Mouse (Mus musculus): ENCODE data around the gene Gm3285. TPM values are rescaled to one million over a fixed set of nuclear protein-coding genes. Genes with fewer than 3 reads are reported as not detected.

Gm3285 gene
- polyA plus RNA-seq, 1 experiment: not detected

DNA sequence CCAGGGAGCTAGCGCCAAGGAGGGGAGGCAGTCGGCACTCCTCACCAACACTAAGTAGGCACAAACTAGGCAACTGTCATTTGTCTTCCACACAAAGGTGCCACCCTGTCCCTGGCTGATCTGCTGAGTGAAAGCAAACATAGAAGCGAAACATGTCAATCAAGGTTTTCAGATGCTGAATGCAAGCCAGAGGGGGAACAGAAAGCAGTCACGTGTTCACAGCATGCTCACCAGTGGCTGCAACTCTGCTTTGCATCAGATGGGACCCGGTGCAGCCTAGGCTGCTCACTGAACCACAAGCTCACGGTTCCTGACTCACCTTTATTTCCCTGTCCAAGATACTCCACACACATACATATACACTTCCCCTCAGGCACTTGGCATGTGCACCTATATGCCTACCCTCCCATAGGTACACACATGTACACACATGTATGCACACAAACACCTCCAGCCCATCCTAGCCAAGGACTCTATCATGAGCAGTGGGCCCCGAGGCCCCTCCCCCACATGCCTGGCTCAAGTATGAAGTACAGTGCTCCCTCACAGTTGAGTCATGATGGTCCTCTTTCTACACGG is 29.3 kb downstream of the Gm3285 start:
- Histone ChIP-seq H3K27ac (ENCODE audit: insufficient read depth, low read length) (no peak overlapping the region), H3K4me1 (ENCODE audit: control insufficient read depth, insufficient read depth, low read length) (no peaks in the 10 kb centered on the region), H3K4me3 (ENCODE audit: insufficient read depth, low read length) (no peak overlapping the region)
- no peak for TF ChIP-seq CTCF (IDR thresholded peaks at IDR 0.05; ENCODE audit: borderline replicate concordance, insufficient read depth, low read length)
- TF ChIP-seq POLR2A (IDR thresholded peaks at IDR 0.05; ENCODE audit: low read depth, low read length): no peak

DNA sequence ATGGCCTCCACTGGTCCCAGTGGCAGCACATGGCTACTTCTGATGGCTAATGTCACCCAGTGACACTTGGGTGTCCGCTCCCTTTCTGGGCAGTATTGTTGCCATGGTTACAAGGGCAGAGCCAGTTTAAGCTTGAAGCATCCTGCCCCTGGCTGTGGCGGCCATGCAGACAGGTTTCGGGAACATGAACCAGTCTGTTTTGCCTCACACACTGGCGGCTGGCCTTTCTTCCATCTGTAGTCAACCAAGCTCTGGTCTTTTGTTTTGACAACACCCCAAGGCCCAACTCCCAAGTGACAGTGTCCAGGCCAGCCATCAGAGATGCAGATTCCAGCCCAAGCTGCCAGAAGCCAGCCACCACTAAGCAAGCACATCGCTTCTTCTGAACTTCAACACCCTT is 33.8 kb downstream of the Gm3285 start:
- Histone ChIP-seq H3K4me1 (ENCODE audit: control insufficient read depth, insufficient read depth, low read length) (no peaks in the 10 kb centered on the region), H3K4me3 (ENCODE audit: insufficient read depth, low read length) (no peak overlapping the region), H3K27ac (ENCODE audit: insufficient read depth, low read length) (no peak overlapping the region)
- TF ChIP-seq POLR2A (IDR thresholded peaks at IDR 0.05; ENCODE audit: low read depth, low read length): no peak
- TF ChIP-seq CTCF (IDR thresholded peaks at IDR 0.05; ENCODE audit: borderline replicate concordance, insufficient read depth, low read length): no peak

DNA sequence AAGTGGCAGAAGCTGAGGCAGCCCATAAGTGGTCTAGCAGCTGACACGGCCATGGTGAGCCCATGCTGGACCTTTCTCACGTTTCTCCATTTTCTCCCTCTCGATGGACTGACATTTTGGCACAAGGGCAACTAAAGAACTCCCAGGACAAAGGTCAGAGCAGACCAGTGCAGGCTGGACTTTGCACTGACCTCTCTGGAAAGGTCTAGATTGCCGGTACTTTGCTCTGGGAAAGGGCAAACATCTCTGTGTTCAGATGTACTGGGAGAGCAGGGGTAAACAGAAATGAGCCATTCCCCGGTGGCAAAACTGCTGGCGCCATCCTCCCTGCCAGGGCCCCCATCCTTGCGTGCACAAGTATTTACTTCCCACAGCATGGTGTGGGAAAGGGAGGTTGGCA is 38.4 kb downstream of the Gm3285 start:
- Histone ChIP-seq H3K4me1 (ENCODE audit: control insufficient read depth, insufficient read depth, low read length) (no peaks in the 10 kb centered on the region), H3K4me3 (ENCODE audit: insufficient read depth, low read length) (no peak overlapping the region), H3K27ac (ENCODE audit: insufficient read depth, low read length) (no peak overlapping the region)
- TF ChIP-seq POLR2A (IDR thresholded peaks at IDR 0.05; ENCODE audit: low read depth, low read length) (no peak), CTCF (IDR thresholded peaks at IDR 0.05; ENCODE audit: borderline replicate concordance, insufficient read depth, low read length) (no peak)

DNA sequence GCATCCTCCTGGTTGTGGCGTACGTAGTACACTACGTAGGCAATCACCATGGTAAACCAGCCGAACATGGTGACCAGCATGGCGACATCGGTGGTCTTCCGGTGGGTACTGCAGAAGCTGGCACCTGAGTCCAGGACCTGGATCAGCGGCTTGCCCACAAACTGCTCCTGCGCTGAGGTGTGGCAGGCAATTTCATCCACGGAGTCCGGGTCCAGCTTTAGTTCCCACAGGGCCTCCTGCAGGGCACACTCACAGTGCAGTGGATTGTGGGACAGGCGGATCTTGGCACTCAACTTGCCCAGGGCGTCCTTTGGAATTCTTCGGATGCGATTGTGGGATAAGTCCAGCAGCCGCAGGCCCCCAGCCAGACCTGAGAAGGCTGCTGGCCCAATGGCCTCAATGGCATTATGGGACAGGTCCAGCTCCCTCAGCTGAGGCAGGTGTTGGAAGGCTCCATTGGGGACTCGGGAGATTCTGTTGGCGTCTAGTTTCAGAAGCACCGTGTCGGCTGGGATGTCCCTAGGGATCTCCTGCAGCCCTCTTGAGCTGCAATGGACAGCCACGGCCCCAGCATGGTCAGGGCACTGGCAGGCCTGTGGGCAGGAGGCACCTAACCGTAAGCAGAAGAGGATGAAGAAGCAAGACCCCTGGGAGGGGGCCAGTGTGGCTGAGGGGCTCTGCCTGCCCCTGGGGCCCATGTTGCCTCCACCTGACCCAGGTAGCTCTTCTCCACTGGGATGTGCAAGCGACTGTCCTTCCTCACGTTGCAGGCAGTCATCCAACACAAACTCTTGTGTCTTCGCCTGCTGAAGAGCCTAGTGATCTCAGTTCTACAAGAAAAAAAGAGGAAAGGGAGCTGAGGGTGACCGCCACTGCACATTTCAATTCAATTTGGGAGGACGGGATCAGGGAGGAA is 39.4 kb downstream of the Gm3285 start:
- H3K4me3 ChIP-seq (ENCODE audit: insufficient read depth, low read length): no peak overlapping the region
- no peak overlapping the region for H3K27ac ChIP-seq (ENCODE audit: insufficient read depth, low read length)
- TF ChIP-seq CTCF (IDR thresholded peaks at IDR 0.05; ENCODE audit: borderline replicate concordance, insufficient read depth, low read length) (no peak), POLR2A (IDR thresholded peaks at IDR 0.05; ENCODE audit: low read depth, low read length) (no peak)
- no peaks in the 10 kb centered on the region for H3K4me1 ChIP-seq (ENCODE audit: control insufficient read depth, insufficient read depth, low read length)

DNA sequence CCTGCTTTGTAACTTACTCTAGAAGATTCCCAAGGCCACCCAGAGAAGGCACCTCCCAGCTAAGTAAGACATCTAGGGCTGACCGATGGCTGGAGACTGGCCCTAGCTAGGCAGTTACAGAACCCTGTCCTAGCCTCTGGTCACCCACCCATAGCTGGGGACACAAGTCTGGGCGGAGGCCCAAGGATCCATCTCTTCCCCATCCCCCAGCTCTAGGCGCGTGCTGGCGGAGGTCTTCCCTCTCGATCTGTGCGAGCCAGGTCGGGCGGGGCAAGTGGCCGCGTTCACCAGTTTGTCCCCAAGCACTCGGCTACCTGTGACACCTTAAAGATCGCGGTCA is 40.1 kb downstream of the Gm3285 start:
- H3K27ac ChIP-seq (ENCODE audit: insufficient read depth, low read length): no peak overlapping the region
- TF ChIP-seq POLR2A (IDR thresholded peaks at IDR 0.05; ENCODE audit: low read depth, low read length) (no peak), CTCF (IDR thresholded peaks at IDR 0.05; ENCODE audit: borderline replicate concordance, insufficient read depth, low read length) (no peak)

DNA sequence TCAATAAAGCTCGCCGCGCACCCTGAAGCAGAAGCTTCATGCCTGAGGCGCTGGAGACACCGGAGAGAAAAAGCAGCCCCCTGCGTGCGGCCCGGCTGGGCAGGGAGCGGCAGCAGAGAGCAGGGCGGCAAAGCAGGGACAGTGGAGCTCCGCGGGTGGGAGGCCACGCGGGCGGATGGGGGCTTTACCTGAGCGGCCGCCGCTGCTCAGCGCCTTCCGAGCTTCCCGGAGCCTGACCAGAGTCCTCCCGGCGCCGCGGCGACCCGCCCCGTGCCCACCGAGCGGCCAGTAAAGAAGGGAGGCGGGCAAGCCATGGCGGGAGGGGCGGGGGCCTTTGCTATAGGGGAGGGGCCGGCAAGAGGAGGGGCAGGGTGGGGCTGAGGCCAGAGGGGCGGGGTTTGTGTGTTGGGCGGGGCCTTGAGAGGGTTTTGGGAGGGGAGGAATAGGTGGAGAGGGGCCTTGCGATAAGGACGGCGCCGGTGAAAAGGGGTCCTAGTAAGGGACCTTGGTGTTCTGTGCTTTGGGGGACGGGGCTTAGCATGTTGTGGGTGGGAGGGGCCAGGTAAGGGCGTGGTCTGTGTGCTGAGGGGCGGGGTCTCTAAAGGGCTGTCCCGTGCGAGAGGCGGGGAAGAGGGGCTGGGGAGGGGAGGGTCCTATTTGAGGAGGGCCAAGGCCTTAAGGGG is 40.6 kb downstream of the Gm3285 start, which contains the start of gene Lrrc3:
Lrrc3 (minus strand) TSS at position 326 of the 683 bp plus-strand sequence.
- peak within 1 kb of the TSS; percentile 37 for H3K4me3 ChIP-seq (ENCODE audit: insufficient read depth, low read length)
- TF ChIP-seq POLR2A (IDR thresholded peaks at IDR 0.05; ENCODE audit: low read depth, low read length) (no peak), CTCF (IDR thresholded peaks at IDR 0.05; ENCODE audit: borderline replicate concordance, insufficient read depth, low read length) (no peak)
- H3K4me1 ChIP-seq (ENCODE audit: control insufficient read depth, insufficient read depth, low read length): no peaks in the 10 kb centered on the region
- H3K27ac ChIP-seq (ENCODE audit: insufficient read depth, low read length): no peak within 1 kb of the TSS

More for the DNA sequence above, 40.1 kb downstream of the Gm3285 start:
- Histone ChIP-seq H3K4me1 (ENCODE audit: control insufficient read depth, insufficient read depth, low read length) (no peaks in the 10 kb centered on the region), H3K4me3 (ENCODE audit: insufficient read depth, low read length) (peak overlapping the region; percentile 37)

DNA sequence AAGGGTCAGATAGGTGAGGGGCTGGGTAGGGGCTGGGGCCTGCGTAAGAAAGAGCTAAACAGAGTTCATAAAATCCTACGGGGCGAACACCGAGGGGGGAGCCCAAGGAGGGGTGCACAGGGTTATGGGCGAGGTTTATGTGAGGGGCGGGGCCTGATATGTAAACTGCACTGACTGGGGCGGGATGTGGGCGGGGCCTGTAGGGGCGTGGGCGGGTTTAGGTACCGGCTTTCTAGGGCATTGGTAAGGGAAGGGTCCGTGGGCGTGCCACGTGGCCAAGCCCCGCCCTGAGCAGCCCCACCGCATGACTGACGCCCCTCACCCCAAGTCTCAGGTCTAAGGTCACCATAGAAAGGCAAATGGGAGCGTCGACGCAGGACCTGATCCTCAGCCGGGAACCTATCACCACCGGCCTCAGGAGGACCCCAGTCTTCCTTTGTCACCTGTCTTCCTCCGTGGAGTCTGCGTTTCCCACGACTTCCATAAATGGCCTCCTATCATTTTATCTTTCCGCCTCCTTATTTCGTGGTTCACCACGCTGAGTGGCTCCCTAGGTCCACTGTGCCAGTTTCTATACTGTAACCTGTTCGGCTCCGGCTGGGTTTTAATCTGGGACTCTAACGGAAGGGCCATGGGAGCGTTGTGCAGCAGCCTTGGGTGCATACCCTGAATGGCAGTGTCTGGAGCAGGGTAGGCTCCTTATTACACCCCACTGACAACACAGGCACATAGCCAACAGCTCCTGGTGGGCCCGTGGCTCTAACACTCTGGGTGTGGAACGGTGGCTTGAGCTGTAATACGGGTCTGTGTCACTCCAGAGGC is 41.3 kb downstream of the Gm3285 start:
- Histone ChIP-seq H3K27ac (ENCODE audit: insufficient read depth, low read length) (no peak overlapping the region), H3K4me3 (ENCODE audit: insufficient read depth, low read length) (peak overlapping the region; percentile 37), H3K4me1 (ENCODE audit: control insufficient read depth, insufficient read depth, low read length) (no peaks in the 10 kb centered on the region)

More for the DNA sequence above, 41.3 kb downstream of the Gm3285 start:
- TF ChIP-seq CTCF (IDR thresholded peaks at IDR 0.05; ENCODE audit: borderline replicate concordance, insufficient read depth, low read length) (no peak), POLR2A (IDR thresholded peaks at IDR 0.05; ENCODE audit: low read depth, low read length) (no peak)

Other genes starting within 250 kb of the Gm3285 start
- 62.1 and 63.8 TPM in 2 replicates for gene Ube2g2, start 239.7 kb upstream of the Gm3285 start, polyA plus RNA-seq (2011; ENCODE audit: insufficient read length, low read depth, missing spikeins)
- gene Tspear, start 175.4 kb upstream of the Gm3285 start, polyA plus RNA-seq (2011; ENCODE audit: insufficient read length, low read depth, missing spikeins): not detected in 2 replicates
- gene Gm19402, start 171.2 kb upstream of the Gm3285 start, polyA plus RNA-seq (2011; ENCODE audit: insufficient read length, low read depth, missing spikeins): not detected in 2 replicates
- gene Gm9508, start 164.7 kb upstream of the Gm3285 start, polyA plus RNA-seq (2011; ENCODE audit: insufficient read length, low read depth, missing spikeins): not detected in 2 replicates
- gene Gm10272, start 155.3 kb upstream of the Gm3285 start, polyA plus RNA-seq (2011; ENCODE audit: insufficient read length, low read depth, missing spikeins): not detected in 2 replicates
- not detected in 2 replicates for gene Gm10024, start 150.5 kb upstream of the Gm3285 start, polyA plus RNA-seq (2011; ENCODE audit: insufficient read length, low read depth, missing spikeins)
- gene Gm10142, start 146.2 kb upstream of the Gm3285 start, polyA plus RNA-seq (2011; ENCODE audit: insufficient read length, low read depth, missing spikeins): not detected in 2 replicates
- not detected in 2 replicates for gene Krtap12-1, start 141.4 kb upstream of the Gm3285 start, polyA plus RNA-seq (2011; ENCODE audit: insufficient read length, low read depth, missing spikeins)
- not detected in 2 replicates for gene Gm10100, start 135.5 kb upstream of the Gm3285 start, polyA plus RNA-seq (2011; ENCODE audit: insufficient read length, low read depth, missing spikeins)
- gene Gm18596, start 119.3 kb upstream of the Gm3285 start, polyA plus RNA-seq (2011; ENCODE audit: insufficient read length, low read depth, missing spikeins): not detected in 2 replicates
- not detected in 2 replicates for gene Gm9736, start 110.6 kb upstream of the Gm3285 start, polyA plus RNA-seq (2011; ENCODE audit: insufficient read length, low read depth, missing spikeins)
- not detected in 2 replicates for gene Gm3233, start 102.3 kb upstream of the Gm3285 start, polyA plus RNA-seq (2011; ENCODE audit: insufficient read length, low read depth, missing spikeins)
- not detected in 2 replicates for gene Gm3238, start 90.7 kb upstream of the Gm3285 start, polyA plus RNA-seq (2011; ENCODE audit: insufficient read length, low read depth, missing spikeins)
- not detected in 2 replicates for gene Gm7138, start 85.0 kb upstream of the Gm3285 start, polyA plus RNA-seq (2011; ENCODE audit: insufficient read length, low read depth, missing spikeins)
- not detected in 2 replicates for gene Gm3250, start 79.4 kb upstream of the Gm3285 start, polyA plus RNA-seq (2011; ENCODE audit: insufficient read length, low read depth, missing spikeins)
- not detected in 2 replicates for gene Gm7137, start 73.8 kb upstream of the Gm3285 start, polyA plus RNA-seq (2011; ENCODE audit: insufficient read length, low read depth, missing spikeins)
- not detected in 2 replicates for gene Gm9639, start 66.9 kb upstream of the Gm3285 start, polyA plus RNA-seq (2011; ENCODE audit: insufficient read length, low read depth, missing spikeins)
- not detected in 2 replicates for gene Gm19668, start 62.8 kb upstream of the Gm3285 start, polyA plus RNA-seq (2011; ENCODE audit: insufficient read length, low read depth, missing spikeins)
- not detected in 2 replicates for gene Gm9507, start 50.1 kb upstream of the Gm3285 start, polyA plus RNA-seq (2011; ENCODE audit: insufficient read length, low read depth, missing spikeins)
- gene Gm2696, start 47.3 kb upstream of the Gm3285 start, polyA plus RNA-seq (2011; ENCODE audit: insufficient read length, low read depth, missing spikeins): not detected in 2 replicates
- gene Krtap10-4, start 34.9 kb upstream of the Gm3285 start, polyA plus RNA-seq (2011; ENCODE audit: insufficient read length, low read depth, missing spikeins): not detected in 2 replicates
- gene Krtap10-10, start 26.0 kb upstream of the Gm3285 start, polyA plus RNA-seq (2011; ENCODE audit: insufficient read length, low read depth, missing spikeins): not detected in 2 replicates
- gene Gm36176, start 15.2 kb upstream of the Gm3285 start, polyA plus RNA-seq (2011; ENCODE audit: insufficient read length, low read depth, missing spikeins): not detected in 2 replicates
- not detected in 2 replicates for gene Gm10318, start 9.1 kb upstream of the Gm3285 start, polyA plus RNA-seq (2011; ENCODE audit: insufficient read length, low read depth, missing spikeins)
- 1.8 and 1.9 TPM in 2 replicates for gene Lrrc3, start 40.6 kb downstream of the Gm3285 start, polyA plus RNA-seq (2011; ENCODE audit: insufficient read length, low read depth, missing spikeins)
- gene Trpm2, start 108.6 kb downstream of the Gm3285 start, polyA plus RNA-seq (2011; ENCODE audit: insufficient read length, low read depth, missing spikeins): not detected in 2 replicates
- 10.5 and 11.9 TPM in 2 replicates for gene 1810043G02Rik, start 116.5 kb downstream of the Gm3285 start, polyA plus RNA-seq (2011; ENCODE audit: insufficient read length, low read depth, missing spikeins)
- gene Pfkl, start 148.1 kb downstream of the Gm3285 start, polyA plus RNA-seq (2011; ENCODE audit: insufficient read length, low read depth, missing spikeins): 46.8 and 59.8 TPM in 2 replicates
- gene Dnmt3l, start 180.0 kb downstream of the Gm3285 start, polyA plus RNA-seq (2011; ENCODE audit: insufficient read length, low read depth, missing spikeins): 0.45 and 1.6 TPM in 2 replicates
- gene Aire, start 181.6 kb downstream of the Gm3285 start, polyA plus RNA-seq (2011; ENCODE audit: insufficient read length, low read depth, missing spikeins): not detected in 2 replicates
- gene Icosl, start 207.3 kb downstream of the Gm3285 start, polyA plus RNA-seq (2011; ENCODE audit: insufficient read length, low read depth, missing spikeins): 0.98 TPM in 1 of 2 replicates, not detected in the other

All from embryonic fibroblast, embryonic 13.5 days (primary cell).